Mouse (Mus musculus) yolk sac, embryonic 10.5 days (tissue): ENCODE measurements at regions not wholly inside any gene's neighbourhood (a gene's known extent, or its start where the extent isn't known, plus 50 kb on each side); places are given as distances from the start of the nearest gene placed in this dataset.

ENCODE experiments used
- DNase-seq: peaks from one replicate; pipeline ENCODE4 v3.0.0-alpha.2; 2017; ENCODE audit warnings: low spot score

GRCm38 (mm10) chr16:86524135-86524534, 622.5 kb upstream of the Adamts5 start:
- DNase-seq: no peak

- DNase-seq: no peak
Observed at GRCm38 (mm10) chr16:86516935-86517334, 615.3 kb upstream of the Adamts5 start.

DNA sequence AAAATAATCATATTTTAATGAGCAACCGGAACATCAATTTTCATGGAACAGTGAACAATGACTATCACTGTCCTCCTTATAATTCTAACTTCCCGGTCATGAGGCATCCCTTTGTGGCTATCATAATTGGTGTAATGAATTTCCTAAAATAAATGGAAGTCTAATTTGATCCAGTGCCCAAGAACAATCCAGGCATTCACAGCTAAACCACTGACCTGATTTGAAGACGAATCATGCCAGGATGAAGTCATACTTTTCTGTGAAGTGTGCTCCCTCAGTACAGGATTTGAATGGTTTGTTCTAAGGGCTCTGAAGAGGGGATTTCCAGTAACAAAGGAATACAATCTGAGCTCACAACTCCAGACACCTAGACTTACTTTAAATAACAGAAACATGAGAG, 614.5 kb upstream of the Adamts5 start:
- DNase-seq: no peak

DNA sequence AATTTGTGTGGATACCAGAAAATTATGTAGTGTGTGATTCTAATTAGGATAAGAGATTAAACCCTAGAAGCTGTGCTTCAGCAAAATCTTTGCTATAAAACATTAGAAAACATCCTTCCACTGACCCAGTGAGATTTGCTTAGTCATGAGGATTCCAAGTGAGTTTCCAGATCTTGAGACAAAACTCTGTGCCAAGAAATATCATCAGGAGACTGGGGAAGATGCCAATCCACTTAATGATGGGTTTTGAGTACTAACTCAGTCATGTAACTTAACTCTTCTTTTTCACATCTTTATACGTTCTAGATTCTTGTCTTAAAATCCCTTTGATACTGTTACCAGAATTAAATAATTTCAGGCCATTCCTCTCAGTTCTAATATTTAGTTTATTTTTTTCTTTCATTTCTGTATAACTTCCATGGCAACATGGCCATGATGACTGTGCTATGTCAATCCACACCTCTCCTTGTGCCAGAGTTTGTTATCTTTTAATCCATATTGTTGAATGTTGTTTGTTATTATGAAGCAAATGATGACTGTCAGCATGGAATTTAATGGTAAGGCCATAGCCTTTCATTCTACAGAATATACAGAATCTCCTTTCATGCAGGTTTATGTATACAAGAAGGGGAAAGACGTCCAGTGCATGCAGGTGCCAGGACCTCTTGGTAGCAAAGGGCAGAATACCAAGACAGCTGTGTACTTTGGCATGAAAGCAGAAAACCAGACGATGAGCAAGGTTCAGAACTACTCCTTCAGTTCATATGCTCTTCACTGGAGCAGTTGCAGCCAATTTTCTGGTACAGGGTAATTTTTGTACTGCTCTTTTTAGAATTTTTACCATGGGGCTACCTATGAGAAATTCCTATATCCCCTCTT, 599.7 kb upstream of the Adamts5 start:
- no peak for DNase-seq

- DNase-seq: no peak
Observed at GRCm38 (mm10) chr16:86475145-86475544, 573.5 kb upstream of the Adamts5 start.

DNA sequence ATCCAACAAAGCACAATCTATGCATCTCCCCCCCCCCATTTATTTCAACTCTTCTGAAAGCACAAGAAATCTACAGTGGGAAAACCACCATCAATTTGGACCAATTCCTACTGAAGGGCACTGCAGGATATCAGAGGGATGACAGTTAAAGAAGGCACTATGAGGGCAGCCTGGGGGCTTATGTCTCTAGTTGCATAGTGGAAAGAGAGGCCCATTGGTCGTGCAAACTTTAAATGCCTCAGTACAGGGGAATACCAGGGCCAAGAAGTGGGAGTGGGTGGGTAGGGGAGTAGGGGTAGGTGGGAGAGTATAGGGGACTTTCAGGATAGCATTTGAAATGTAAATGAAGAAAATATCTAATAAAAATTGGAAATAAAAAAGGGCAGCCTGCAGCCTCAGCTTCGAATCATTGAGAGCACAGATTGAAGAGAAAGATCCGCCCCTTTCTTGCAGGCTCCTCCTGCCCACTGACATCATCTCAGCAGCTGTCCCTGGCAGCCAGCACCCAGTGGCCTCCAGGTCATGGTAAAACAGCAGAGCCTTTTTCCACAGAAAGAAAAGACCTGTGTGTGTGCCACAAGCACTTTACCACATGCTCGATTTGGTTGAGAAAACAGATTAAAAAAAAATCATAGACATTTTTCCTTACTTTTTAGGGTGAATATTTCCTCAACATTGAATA, 571.6 kb upstream of the Adamts5 start:
- DNase-seq: no peak

- DNase-seq: no peak
Observed at GRCm38 (mm10) chr16:86461073-86461472, 559.4 kb upstream of the Adamts5 start.

GRCm38 (mm10) chr16:86456649-86457048, 555.0 kb upstream of the Adamts5 start:
- no peak for DNase-seq

GRCm38 (mm10) chr16:86454810-86455209, 553.2 kb upstream of the Adamts5 start:
- DNase-seq: no peak

- DNase-seq: no peak
Observed at GRCm38 (mm10) chr16:86454031-86454430, 552.4 kb upstream of the Adamts5 start.

DNA sequence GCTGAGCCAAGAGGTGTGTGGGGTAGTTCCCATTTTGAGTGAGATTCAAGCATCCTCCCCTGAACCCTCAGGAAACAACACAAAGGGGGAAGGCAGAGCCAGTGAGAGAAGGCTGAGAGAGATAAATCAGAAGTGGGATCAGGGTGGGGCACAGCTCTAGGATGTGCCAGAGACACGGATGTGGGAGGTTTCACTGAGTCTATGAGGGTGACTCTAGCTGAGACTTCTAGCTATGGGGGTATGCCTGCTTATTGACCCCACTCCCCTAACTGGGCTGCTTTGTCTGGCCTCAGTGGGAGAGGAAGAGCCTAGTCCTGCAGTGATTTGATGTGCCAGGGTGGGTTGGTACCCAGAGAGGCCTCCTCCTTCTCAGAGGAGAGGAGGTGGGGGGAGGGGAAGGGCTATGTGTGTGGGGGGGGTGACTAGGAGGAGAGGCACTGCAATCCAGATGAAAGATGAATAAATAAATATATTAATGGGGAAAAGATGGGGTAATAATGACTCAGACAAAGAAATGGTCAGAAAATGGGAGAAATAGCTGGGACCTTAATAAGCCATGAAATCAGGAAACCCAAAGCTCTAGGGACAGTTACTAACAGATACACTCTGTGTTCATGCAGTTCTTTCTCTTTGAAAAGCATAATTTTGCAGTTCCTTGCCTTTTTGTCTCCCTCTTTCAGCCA, 547.0 kb upstream of the Adamts5 start:
- no peak for DNase-seq

DNA sequence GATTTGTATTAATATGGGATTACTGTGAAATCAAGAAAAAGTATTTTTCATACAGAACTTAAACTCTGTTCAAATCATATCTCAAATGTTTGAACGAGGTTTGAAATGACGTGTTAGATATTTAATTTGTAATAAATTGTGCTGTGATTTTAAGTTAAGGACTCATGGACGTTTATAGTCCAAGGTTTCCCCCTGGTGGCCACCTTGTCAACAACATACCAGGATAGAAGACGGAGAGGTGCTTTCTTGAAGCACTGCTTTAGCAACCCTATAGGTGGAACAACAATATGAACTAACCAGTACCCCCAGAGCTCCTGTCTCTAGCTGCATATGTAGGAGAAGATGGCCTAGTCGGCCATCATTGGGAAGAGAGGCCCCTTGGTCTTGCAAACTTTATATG, 517.8 kb upstream of the Adamts5 start:
- DNase-seq: peak; percentile 6

GRCm38 (mm10) chr16:86404309-86404708, 502.7 kb upstream of the Adamts5 start:
- DNase-seq: no peak

DNA sequence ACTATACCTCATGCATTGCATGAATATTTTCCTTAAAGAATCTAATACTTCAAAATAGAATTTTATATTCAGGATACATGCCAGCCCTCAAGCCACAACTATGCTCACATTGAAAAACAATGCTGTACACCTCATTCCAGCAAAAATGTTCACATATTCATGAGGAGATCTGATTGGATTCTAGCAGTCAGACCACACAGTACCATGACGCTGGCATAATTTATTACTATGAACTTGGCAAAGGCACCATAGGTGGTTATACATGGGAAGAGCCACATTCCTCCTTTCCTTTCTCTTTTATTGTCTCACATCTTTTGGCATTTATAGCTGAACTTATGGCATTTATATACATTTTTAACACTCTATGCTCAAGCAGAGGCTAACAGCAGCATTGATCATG, 499.8 kb upstream of the Adamts5 start:
- no peak for DNase-seq

- DNase-seq: no peak
Observed at GRCm38 (mm10) chr16:86399288-86399687, 497.7 kb upstream of the Adamts5 start.

- no peak for DNase-seq
Observed at GRCm38 (mm10) chr16:86397521-86397920, 495.9 kb upstream of the Adamts5 start.

DNA sequence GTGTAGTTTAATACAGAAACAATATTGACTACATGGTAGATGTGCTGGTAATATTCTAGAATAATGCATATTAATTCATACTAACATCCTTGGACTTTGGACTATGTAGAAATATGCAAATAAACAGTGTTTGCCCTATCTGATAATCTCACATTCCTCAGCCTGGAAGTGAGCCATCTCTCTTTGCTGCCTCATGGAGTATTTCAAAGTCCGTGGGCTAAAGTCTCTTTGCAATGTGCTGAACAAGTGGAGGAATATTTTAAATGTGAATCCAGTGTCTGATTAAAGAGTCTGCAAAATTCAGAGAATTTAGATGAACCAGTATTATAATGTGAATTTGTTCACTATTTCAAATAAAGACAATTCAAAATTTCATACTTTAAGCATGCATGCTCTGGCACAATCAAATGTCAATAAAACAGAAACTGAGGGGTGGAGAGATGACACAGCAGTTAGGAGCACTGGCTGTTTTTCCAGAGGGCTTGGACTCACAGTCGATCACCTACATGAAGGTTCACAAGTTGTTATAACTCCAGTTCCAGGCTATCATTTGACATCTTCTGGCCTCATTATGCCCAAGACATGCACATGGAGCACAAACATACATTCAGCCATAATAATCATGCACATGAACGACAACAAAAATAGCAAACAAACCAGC, 487.6 kb upstream of the Adamts5 start:
- peak; percentile 25 for DNase-seq

- no peak for DNase-seq
Observed at GRCm38 (mm10) chr16:86388128-86388527, 486.5 kb upstream of the Adamts5 start.

- peak; percentile 1 for DNase-seq
Observed at GRCm38 (mm10) chr16:86377991-86378390, 476.4 kb upstream of the Adamts5 start.

DNA sequence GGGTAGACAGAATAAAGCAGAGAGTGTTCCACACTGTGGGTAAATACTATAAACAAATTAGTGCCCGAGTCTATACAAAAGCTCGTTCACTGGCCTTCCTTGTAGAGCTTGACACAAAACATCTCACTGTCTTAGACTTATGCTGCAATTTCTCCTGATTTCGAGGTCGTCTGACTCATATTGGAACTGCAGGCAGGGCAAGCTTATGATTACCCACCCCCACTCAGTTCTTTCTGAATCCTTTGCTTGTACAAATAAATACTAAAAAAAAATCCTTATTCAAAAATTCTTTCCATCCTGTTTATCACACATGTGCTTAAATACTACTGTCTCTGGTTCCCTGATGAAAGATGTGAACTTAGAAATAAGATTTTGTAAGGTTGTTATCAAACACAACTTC, 470.0 kb upstream of the Adamts5 start:
- no peak for DNase-seq

- DNase-seq: no peak
Observed at GRCm38 (mm10) chr16:86368449-86368848, 466.8 kb upstream of the Adamts5 start.

GRCm38 (mm10) chr16:86366197-86366596, 464.6 kb upstream of the Adamts5 start:
- DNase-seq: no peak
